Mouse (Mus musculus): ENCODE measurements at regions not wholly inside any gene's neighbourhood (a gene's known extent, or its start where the extent isn't known, plus 50 kb on each side); places are given as distances from the start of the nearest gene placed in this dataset.

DNA sequence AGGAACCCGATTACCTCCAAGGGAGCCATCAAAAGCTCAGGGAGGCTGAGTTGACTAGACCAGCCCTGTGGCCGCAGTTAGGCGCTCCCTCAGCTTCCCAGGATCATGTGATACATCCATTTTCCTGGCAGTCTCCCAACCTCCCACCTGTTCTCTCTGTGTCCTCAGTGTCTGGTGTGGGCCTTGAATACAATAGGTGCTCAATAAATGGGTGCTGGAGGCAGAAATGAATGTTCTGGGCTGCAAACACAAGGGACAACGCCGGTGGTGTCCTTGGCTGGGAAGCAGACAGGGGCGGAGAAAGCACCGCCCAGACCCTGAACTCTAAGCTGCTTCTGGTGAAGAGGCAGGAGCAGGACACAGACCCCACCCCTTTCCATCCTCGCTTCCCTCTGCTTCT lies 93.3 kb upstream of the Runx3 start:
- Histone ChIP-seq H3K9me3 (ENCODE audit: control insufficient read depth, low read length) (peaks cover 5% of the 10 kb centered on the region), H3K27me3 (ENCODE audit: control insufficient read depth, insufficient read depth, low read depth, low read length) (no peaks in the 10 kb centered on the region), H3K4me2 (ENCODE audit: low read depth, low read length) (no peak overlapping the region), H3K36me3 (ENCODE audit: control insufficient read depth, insufficient read depth, low read length) (no peaks in the 10 kb centered on the region), H3K27ac (ENCODE audit: low read length) (no peak overlapping the region), H3K4me3 (ENCODE audit: low read length) (no peak overlapping the region), H3K4me1 (replicated peaks; ENCODE audit: control insufficient read depth, insufficient read depth, low read length) (peaks cover 2% of the 10 kb centered on the region; the same call in 1 of the 2 replicates), H3K9ac (ENCODE audit: low read length) (no peak overlapping the region)
- WGBS, result 41% methylated on average over 8 of the region's 8 CpGs
- no peak for ATAC-seq (ENCODE audit: low read depth)

GRCm38 (mm10) chr4:135029723-135030122 lies 90.7 kb upstream of the Runx3 start:
- Histone ChIP-seq H3K9me3 (ENCODE audit: control insufficient read depth, low read length) (no peaks in the 10 kb centered on the region), H3K36me3 (ENCODE audit: control insufficient read depth, insufficient read depth, low read length) (no peaks in the 10 kb centered on the region), H3K27me3 (ENCODE audit: control insufficient read depth, insufficient read depth, low read depth, low read length) (no peaks in the 10 kb centered on the region), H3K4me2 (ENCODE audit: low read depth, low read length) (no peak overlapping the region), H3K4me1 (replicated peaks; ENCODE audit: control insufficient read depth, insufficient read depth, low read length) (peaks cover 2% of the 10 kb centered on the region; the same call in 1 of the 2 replicates), H3K27ac (ENCODE audit: low read length) (no peak overlapping the region), H3K4me3 (ENCODE audit: low read length) (no peak overlapping the region), H3K9ac (ENCODE audit: low read length) (no peak overlapping the region)
- 91% methylated on average over 2 of the region's 2 CpGs for WGBS
- ATAC-seq (ENCODE audit: low read depth), result no peak

DNA sequence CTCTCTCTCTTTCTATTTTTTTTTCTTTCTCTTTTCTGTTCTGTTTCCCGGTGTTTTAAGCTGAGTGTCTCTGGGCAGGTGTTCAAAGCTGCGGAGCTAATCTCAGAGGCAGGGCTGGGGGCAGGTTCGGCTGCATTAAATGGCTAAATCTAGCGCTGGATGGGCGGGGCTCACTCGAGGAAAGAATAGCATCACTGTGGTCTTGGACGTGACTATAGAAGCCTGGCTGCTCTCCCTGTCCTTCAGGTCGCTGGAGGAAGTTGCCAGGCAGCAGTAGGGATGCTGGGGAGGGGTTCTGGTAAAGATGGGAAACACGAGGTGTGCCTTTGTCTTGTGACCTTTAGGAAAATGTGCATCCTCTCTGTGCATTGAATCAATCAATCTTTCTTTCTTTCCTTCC lies 88.0 kb upstream of the Runx3 start:
- Histone ChIP-seq H3K27ac (ENCODE audit: low read length) (no peak overlapping the region), H3K9me3 (ENCODE audit: control insufficient read depth, low read length) (no peaks in the 10 kb centered on the region), H3K27me3 (ENCODE audit: control insufficient read depth, insufficient read depth, low read depth, low read length) (no peaks in the 10 kb centered on the region), H3K4me3 (ENCODE audit: low read length) (no peak overlapping the region), H3K4me2 (ENCODE audit: low read depth, low read length) (no peak overlapping the region), H3K36me3 (ENCODE audit: control insufficient read depth, insufficient read depth, low read length) (no peaks in the 10 kb centered on the region), H3K4me1 (replicated peaks; ENCODE audit: control insufficient read depth, insufficient read depth, low read length) (0 out of 2 replicates have a peak, but pooled peaks cover 2% of the 10 kb centered on the region), H3K9ac (ENCODE audit: low read length) (no peak overlapping the region)
- WGBS, result 23% methylated on average over 9 of the region's 9 CpGs
- ATAC-seq (ENCODE audit: low read depth), result no peak

DNA sequence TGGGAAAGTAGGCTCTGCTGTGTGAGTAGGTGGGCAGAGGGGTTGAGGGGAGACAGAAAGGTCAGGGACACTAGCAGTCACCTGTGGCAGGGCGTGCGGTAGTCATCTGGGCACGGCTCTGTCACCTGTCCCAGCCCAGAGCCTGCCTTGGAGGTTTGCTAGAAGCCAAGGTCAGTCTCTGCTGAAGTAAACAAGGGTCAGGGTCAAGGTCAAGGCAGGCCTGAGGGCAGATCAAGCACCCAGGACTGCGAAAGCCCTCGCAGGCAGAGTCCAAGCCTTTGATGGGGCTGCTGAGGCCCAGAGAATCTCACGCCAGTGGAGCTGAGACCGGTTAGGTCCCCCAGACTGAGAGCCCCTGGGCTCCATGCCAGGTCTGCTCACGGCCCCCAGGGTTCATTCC lies 87.2 kb upstream of the Runx3 start:
- 68% methylated on average over 8 of the region's 8 CpGs for whole genome bisulfite sequencing
- Histone ChIP-seq H3K27ac (ENCODE audit: low read length) (no peak overlapping the region), H3K9ac (ENCODE audit: low read length) (no peak overlapping the region), H3K4me1 (replicated peaks; ENCODE audit: control insufficient read depth, insufficient read depth, low read length) (no peaks in the 10 kb centered on the region), H3K4me3 (ENCODE audit: low read length) (no peak overlapping the region), H3K27me3 (ENCODE audit: control insufficient read depth, insufficient read depth, low read depth, low read length) (no peaks in the 10 kb centered on the region), H3K36me3 (ENCODE audit: control insufficient read depth, insufficient read depth, low read length) (no peaks in the 10 kb centered on the region), H3K4me2 (ENCODE audit: low read depth, low read length) (no peak overlapping the region), H3K9me3 (ENCODE audit: control insufficient read depth, low read length) (no peaks in the 10 kb centered on the region)
- no peak for ATAC-seq (ENCODE audit: low read depth)

GRCm38 (mm10) chr4:135034406-135034805 lies 86.0 kb upstream of the Runx3 start:
- no peaks in the 10 kb centered on the region for H3K4me1 ChIP-seq (replicated peaks; ENCODE audit: control insufficient read depth, insufficient read depth, low read length)
- no peaks in the 10 kb centered on the region for H3K9me3 ChIP-seq (ENCODE audit: control insufficient read depth, low read length)
- no peaks in the 10 kb centered on the region for H3K27me3 ChIP-seq (ENCODE audit: control insufficient read depth, insufficient read depth, low read depth, low read length)
- H3K27ac ChIP-seq (ENCODE audit: low read length), result no peak overlapping the region
- no peaks in the 10 kb centered on the region for H3K36me3 ChIP-seq (ENCODE audit: control insufficient read depth, insufficient read depth, low read length)
- WGBS, result 31% methylated on average over 7 of the region's 7 CpGs
- H3K9ac ChIP-seq (ENCODE audit: low read length), result no peak overlapping the region
- no peak for ATAC-seq (ENCODE audit: low read depth)
- H3K4me2 ChIP-seq (ENCODE audit: low read depth, low read length), result no peak overlapping the region
- H3K4me3 ChIP-seq (ENCODE audit: low read length), result no peak overlapping the region

DNA sequence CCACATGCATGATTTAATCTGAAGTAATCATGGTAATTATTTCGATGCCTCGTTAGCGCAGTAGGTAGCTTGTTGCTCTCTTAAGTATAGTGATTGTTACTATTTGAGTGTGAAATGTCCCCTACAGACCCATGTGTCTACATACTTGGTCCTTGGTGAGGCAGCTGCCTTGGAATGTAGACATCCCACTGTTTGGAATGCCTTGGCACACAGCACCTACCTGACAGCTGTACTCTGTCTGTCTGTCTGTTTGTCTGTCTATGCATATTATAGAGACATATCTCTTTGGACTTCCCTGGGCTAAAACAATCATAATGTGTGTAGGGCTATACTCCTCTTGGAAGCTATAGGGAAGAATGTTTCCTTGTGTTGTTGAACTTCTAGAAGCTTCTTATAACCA lies 83.7 kb upstream of the Runx3 start:
- Histone ChIP-seq H3K4me3 (ENCODE audit: low read length) (no peak overlapping the region), H3K4me1 (replicated peaks; ENCODE audit: control insufficient read depth, insufficient read depth, low read length) (no peaks in the 10 kb centered on the region), H3K36me3 (ENCODE audit: control insufficient read depth, insufficient read depth, low read length) (no peaks in the 10 kb centered on the region), H3K9me3 (ENCODE audit: control insufficient read depth, low read length) (no peaks in the 10 kb centered on the region), H3K9ac (ENCODE audit: low read length) (no peak overlapping the region), H3K4me2 (ENCODE audit: low read depth, low read length) (no peak overlapping the region), H3K27ac (ENCODE audit: low read length) (no peak overlapping the region), H3K27me3 (ENCODE audit: control insufficient read depth, insufficient read depth, low read depth, low read length) (no peaks in the 10 kb centered on the region)
- no peak for ATAC-seq (ENCODE audit: low read depth)
- WGBS, result 93% methylated on average over 3 of the region's 3 CpGs

DNA sequence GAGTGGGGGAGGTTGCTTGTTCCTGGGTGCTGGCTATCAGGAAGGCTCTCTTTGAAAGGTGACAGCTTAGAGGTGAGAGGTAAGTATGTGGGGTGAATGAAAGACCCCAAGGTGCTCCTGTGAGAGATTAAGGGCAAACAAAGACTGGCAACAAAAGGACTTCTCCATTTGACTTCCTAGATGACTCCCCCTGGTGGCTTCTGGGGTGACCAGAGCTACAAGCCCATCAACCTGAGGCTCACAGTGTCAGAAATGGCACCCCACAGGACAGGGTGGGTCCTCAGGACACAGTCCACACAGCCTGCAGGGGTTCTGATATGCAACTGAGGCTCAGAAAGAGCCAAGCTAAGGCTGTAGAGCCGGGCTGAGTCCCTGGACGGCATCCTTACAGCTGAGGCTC lies 81.2 kb upstream of the Runx3 start:
- Histone ChIP-seq H3K4me1 (replicated peaks; ENCODE audit: control insufficient read depth, insufficient read depth, low read length) (no peaks in the 10 kb centered on the region), H3K9me3 (ENCODE audit: control insufficient read depth, low read length) (no peaks in the 10 kb centered on the region), H3K27me3 (ENCODE audit: control insufficient read depth, insufficient read depth, low read depth, low read length) (no peaks in the 10 kb centered on the region), H3K36me3 (ENCODE audit: control insufficient read depth, insufficient read depth, low read length) (no peaks in the 10 kb centered on the region), H3K27ac (ENCODE audit: low read length) (no peak overlapping the region), H3K4me3 (ENCODE audit: low read length) (no peak overlapping the region), H3K4me2 (ENCODE audit: low read depth, low read length) (no peak overlapping the region), H3K9ac (ENCODE audit: low read length) (no peak overlapping the region)
- no peak for ATAC-seq (ENCODE audit: low read depth)
- WGBS, result 96% methylated on average over 2 of the region's 2 CpGs

DNA sequence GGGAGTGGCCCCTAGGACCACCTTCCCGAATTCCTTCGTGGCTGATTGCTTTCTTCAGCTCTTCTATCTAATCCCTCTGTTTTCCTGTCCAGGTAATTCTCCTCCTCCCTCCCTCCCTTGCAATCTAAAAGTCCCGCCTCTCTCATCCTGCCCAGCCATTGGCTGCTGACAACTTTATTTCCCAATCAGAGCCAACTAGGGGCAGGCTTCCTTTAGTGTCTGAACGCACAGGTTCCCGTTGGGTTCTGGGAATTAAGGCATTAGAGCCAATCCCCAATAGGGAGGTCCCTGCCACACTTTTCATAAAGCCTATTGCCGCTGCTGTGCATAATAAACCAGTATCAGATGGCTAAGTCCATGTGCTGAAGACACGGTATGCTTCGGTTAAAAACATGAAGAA lies 78.5 kb upstream of the Runx3 start:
- Histone ChIP-seq H3K27ac (ENCODE audit: low read length) (no peak overlapping the region), H3K27me3 (ENCODE audit: control insufficient read depth, insufficient read depth, low read depth, low read length) (no peaks in the 10 kb centered on the region), H3K4me2 (ENCODE audit: low read depth, low read length) (no peak overlapping the region), H3K9ac (ENCODE audit: low read length) (no peak overlapping the region), H3K4me3 (ENCODE audit: low read length) (no peak overlapping the region), H3K9me3 (ENCODE audit: control insufficient read depth, low read length) (no peaks in the 10 kb centered on the region), H3K36me3 (ENCODE audit: control insufficient read depth, insufficient read depth, low read length) (no peaks in the 10 kb centered on the region), H3K4me1 (replicated peaks; ENCODE audit: control insufficient read depth, insufficient read depth, low read length) (peaks cover under 1% of the 10 kb centered on the region; the same call in 1 of the 2 replicates)
- no peak for ATAC-seq (ENCODE audit: low read depth)
- WGBS, result 41% methylated on average over 8 of the region's 8 CpGs

GRCm38 (mm10) chr4:135042501-135042900 lies 78.0 kb upstream of the Runx3 start:
- H3K4me3 ChIP-seq (ENCODE audit: low read length), result no peak overlapping the region
- no peaks in the 10 kb centered on the region for H3K27me3 ChIP-seq (ENCODE audit: control insufficient read depth, insufficient read depth, low read depth, low read length)
- WGBS, result 90% methylated on average over 1 of the region's 1 CpGs
- no peak overlapping the region for H3K4me2 ChIP-seq (ENCODE audit: low read depth, low read length)
- H3K27ac ChIP-seq (ENCODE audit: low read length), result no peak overlapping the region
- ATAC-seq (ENCODE audit: low read depth), result no peak
- H3K9me3 ChIP-seq (ENCODE audit: control insufficient read depth, low read length), result no peaks in the 10 kb centered on the region
- H3K4me1 ChIP-seq (replicated peaks; ENCODE audit: control insufficient read depth, insufficient read depth, low read length), result peaks cover 4% of the 10 kb centered on the region; the same call in 1 of the 2 replicates
- no peaks in the 10 kb centered on the region for H3K36me3 ChIP-seq (ENCODE audit: control insufficient read depth, insufficient read depth, low read length)
- no peak overlapping the region for H3K9ac ChIP-seq (ENCODE audit: low read length)

- Histone ChIP-seq H3K9me3 (ENCODE audit: control insufficient read depth, low read length) (no peaks in the 10 kb centered on the region), H3K4me2 (ENCODE audit: low read depth, low read length) (no peak overlapping the region), H3K9ac (ENCODE audit: low read length) (no peak overlapping the region), H3K27me3 (ENCODE audit: control insufficient read depth, insufficient read depth, low read depth, low read length) (no peaks in the 10 kb centered on the region), H3K36me3 (ENCODE audit: control insufficient read depth, insufficient read depth, low read length) (no peaks in the 10 kb centered on the region), H3K27ac (ENCODE audit: low read length) (no peak overlapping the region), H3K4me1 (replicated peaks; ENCODE audit: control insufficient read depth, insufficient read depth, low read length) (peaks cover 4% of the 10 kb centered on the region; the same call in 1 of the 2 replicates), H3K4me3 (ENCODE audit: low read length) (no peak overlapping the region)
- WGBS, result 54% methylated on average over 16 of the region's 16 CpGs
- no peak for ATAC-seq (ENCODE audit: low read depth)
Measured at GRCm38 (mm10) chr4:135045054-135045453, 75.4 kb upstream of the Runx3 start.
